Mouse (Mus musculus): ENCODE measurements around the gene Tshz2.

DNA sequence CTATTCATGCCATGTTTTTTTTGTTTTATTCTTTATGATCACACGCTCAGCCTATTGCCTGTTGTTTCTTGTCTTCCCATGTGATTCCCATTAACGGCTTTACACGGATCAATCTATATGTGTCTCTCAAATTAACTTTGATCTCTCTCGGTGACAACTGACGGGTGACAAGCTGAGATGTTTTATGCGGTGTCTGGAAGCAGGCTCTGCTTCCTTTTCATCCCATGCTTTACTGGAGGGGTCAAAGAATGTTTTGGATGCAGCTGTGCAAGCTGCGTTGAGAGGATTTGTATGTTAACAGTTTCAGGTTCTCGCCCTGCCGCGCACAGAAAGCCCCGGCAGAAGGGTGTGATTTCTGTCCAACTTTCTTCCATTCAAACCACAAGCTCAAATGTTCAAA is 155.1 kb downstream of the Tshz2 start:
- TF ChIP-seq CTCF (IDR thresholded peaks at IDR 0.05; ENCODE audit: extremely low read depth, insufficient read length, insufficient replicate concordance, low read depth, low read length) (no peak), POLR2A (IDR thresholded peaks at IDR 0.05; ENCODE audit: low read depth, low read length) (no peak)

Data from small intestine, adult 2 months (tissue).